Mouse (Mus musculus) cerebellum, adult 2 months (tissue): ENCODE measurements around the gene Atp8a1. TPM values are rescaled to one million over a fixed set of nuclear protein-coding genes. Genes with fewer than 3 reads are reported as not detected.
A peak's percentile ranks its signal among the peaks of the same experiment; 100 is the strongest.

Experiments
- DNase-seq, 2 experiments: peaks; one replicate each; pipeline ENCODE4 v3.0.0; 2021
- H3K27ac ChIP-seq: fragments of 200-500 bp; 2 replicates; pipeline ENCODE4 v1.5.1; 2012; ENCODE audit warnings: low read length, control low read depth, inconsistent platforms; ENCODE audit not compliant: insufficient read depth
- H3K27me3 ChIP-seq: fragments of 200-500 bp; 2 replicates; pipeline ENCODE4 v1.6.1; 2012; ENCODE audit warnings: inconsistent platforms, mild to moderate bottlenecking, low read length, moderate library complexity; ENCODE audit not compliant: control insufficient read depth, insufficient read depth
- H3K4me1 ChIP-seq: fragments of 200-500 bp; 2 replicates; pipeline ENCODE4 v1.6.1; 2011; ENCODE audit warnings: low read length; ENCODE audit not compliant: control insufficient read depth, insufficient read depth
- H3K4me3 ChIP-seq: fragments of 200-500 bp; replicated peaks from 2 replicates; pipeline ENCODE3; 2011; ENCODE audit warnings: mild to moderate bottlenecking, low read depth, low read length, control low read depth; ENCODE audit not compliant: insufficient read depth
- CTCF ChIP-seq: fragments of 200-500 bp; IDR thresholded peaks from 2 replicates; pipeline ENCODE4 v1.5.1; 2011; ENCODE audit warnings: low read depth, mild to moderate bottlenecking, control low read depth, low read length, moderate library complexity, borderline replicate concordance; ENCODE audit not compliant: insufficient read depth
- POLR2A ChIP-seq: fragments of 200-500 bp; IDR thresholded peaks from 2 replicates; pipeline ENCODE4 v1.6.1; 2011; ENCODE audit warnings: low read length, control low read depth, borderline replicate concordance; ENCODE audit not compliant: insufficient read depth
- WGBS: fragments of 180-500 bp; shearing (Covaris S2); methylation state at CpG from one replicate; pipeline ENCODE4 v1.1.7; 2018; 5-methylcytosine and 5-hydroxymethylcytosine counted together
- polyA plus RNA-seq: library from polyadenylated mRNA; depleted of rRNA; stranded (reverse); fragments of >200 nt; gene quantifications from 2 replicates; pipeline ENCODE4 v1.2.3, GENCODE M21; 2012

Atp8a1 gene
- polyA plus RNA-seq, 1 experiment, result 56.1 TPM

GRCm38 (mm10) chr5:67699418-67699817, 147.8 kb downstream of the Atp8a1 start:
- Histone ChIP-seq H3K27ac (no peak overlapping the region), H3K27me3 (no peaks in the 10 kb centered on the region), H3K4me1 (peaks cover 8% of the 10 kb centered on the region; the same call in 1 of the 2 replicates), H3K4me3 (no peak overlapping the region)
- DNase-seq, result no peak
- TF ChIP-seq POLR2A, result no peak
- no peak for TF ChIP-seq CTCF
- 100% methylated on average over 1 of the region's 1 CpGs for WGBS

- peaks cover 8% of the 10 kb centered on the region; the same call in 1 of the 2 replicates for H3K4me1 ChIP-seq
- H3K27ac ChIP-seq, result no peak overlapping the region
- TF ChIP-seq CTCF, result no peak
- no peak for TF ChIP-seq POLR2A
- WGBS, result 76% methylated on average over 3 of the region's 3 CpGs
- no peak overlapping the region for H3K4me3 ChIP-seq
- H3K27me3 ChIP-seq, result no peaks in the 10 kb centered on the region
- DNase-seq, result peak in 1 of 2 experiments; percentile 13
These were observed 149.1 kb downstream of the Atp8a1 start for GRCm38 (mm10) chr5:67698176-67698575.

GRCm38 (mm10) chr5:67696741-67697596, 150.3 kb downstream of the Atp8a1 start:
- peak; percentile 38 to 49 for DNase-seq
- Histone ChIP-seq H3K4me3 (no peak overlapping the region), H3K27ac (no peak overlapping the region), H3K27me3 (no peaks in the 10 kb centered on the region), H3K4me1 (peaks cover 8% of the 10 kb centered on the region; the same call in 1 of the 2 replicates)
- 20% methylated on average over 12 of the region's 12 CpGs for WGBS
- TF ChIP-seq POLR2A (no peak), CTCF (no peak)

- Histone ChIP-seq H3K4me1 (peaks cover 8% of the 10 kb centered on the region; the same call in 1 of the 2 replicates), H3K27ac (no peak overlapping the region), H3K4me3 (no peak overlapping the region), H3K27me3 (no peaks in the 10 kb centered on the region)
- DNase-seq, result no peak
- no peak for TF ChIP-seq CTCF
- TF ChIP-seq POLR2A, result no peak
- WGBS, result 91% methylated on average over 14 of the region's 14 CpGs
These were observed 152.1 kb downstream of the Atp8a1 start for GRCm38 (mm10) chr5:67695055-67695710.

GRCm38 (mm10) chr5:67690336-67690735, 156.9 kb downstream of the Atp8a1 start:
- no peak for DNase-seq
- WGBS, result 97% methylated on average over 9 of the region's 9 CpGs

GRCm38 (mm10) chr5:67688001-67688400, 159.2 kb downstream of the Atp8a1 start:
- DNase-seq, result no peak

More at GRCm38 (mm10) chr5:67690336-67690735, 156.9 kb downstream of the Atp8a1 start:
- no peaks in the 10 kb centered on the region for H3K4me1 ChIP-seq
- H3K27ac ChIP-seq, result no peak overlapping the region
- no peaks in the 10 kb centered on the region for H3K27me3 ChIP-seq
- TF ChIP-seq POLR2A, result no peak
- no peak for TF ChIP-seq CTCF
- H3K4me3 ChIP-seq, result no peak overlapping the region

GRCm38 (mm10) chr5:67685906-67686305, 161.3 kb downstream of the Atp8a1 start:
- no peaks in the 10 kb centered on the region for H3K4me1 ChIP-seq
- TF ChIP-seq POLR2A, result no peak
- TF ChIP-seq CTCF, result no peak
- no peak for DNase-seq
- H3K4me3 ChIP-seq, result no peak overlapping the region
- 90% methylated on average over 7 of the region's 7 CpGs for WGBS
- no peaks in the 10 kb centered on the region for H3K27me3 ChIP-seq
- no peak overlapping the region for H3K27ac ChIP-seq

More at GRCm38 (mm10) chr5:67688001-67688400, 159.2 kb downstream of the Atp8a1 start:
- TF ChIP-seq CTCF, result no peak
- no peak overlapping the region for H3K27ac ChIP-seq
- 86% methylated on average over 8 of the region's 8 CpGs for WGBS
- H3K4me1 ChIP-seq, result no peaks in the 10 kb centered on the region
- no peak overlapping the region for H3K4me3 ChIP-seq
- H3K27me3 ChIP-seq, result no peaks in the 10 kb centered on the region
